Mouse (Mus musculus) stomach, postnatal 0 days (tissue): ENCODE data around the gene Fcnb.

ENCODE experiments used
- CTCF ChIP-seq: IDR thresholded peaks from 2 replicates; pipeline ENCODE4 v1.5.1; 2016; ENCODE audit warnings: antibody characterized with exemption, low read depth, mild to moderate bottlenecking, moderate library complexity
- EP300 ChIP-seq: optimal IDR thresholded peaks from 2 replicates; pipeline ENCODE3; 2016; ENCODE audit warnings: antibody characterized with exemption

- no peak for TF ChIP-seq CTCF
- TF ChIP-seq EP300, result no peak
These were observed 36.6 kb upstream of the Fcnb start for GRCm38 (mm10) chr2:28121309-28121708.
